Mouse (Mus musculus) myocyte (in vitro differentiated cells): ENCODE data around the gene Cd83.

Experiments used
- MYOD1 ChIP-seq, 3 experiments: IDR thresholded peaks; one replicate each; pipeline ENCODE4 v1.6.1; 2011; ENCODE audit warnings: control low read depth in 2 of 3, low read depth in 2 of 3, mild to moderate bottlenecking in 2 of 3, moderate library complexity in 1 of 3; ENCODE audit not compliant: insufficient read length in 2 of 3, control insufficient read depth in 1 of 3
- POLR2AphosphoS2 ChIP-seq: IDR thresholded peaks from one replicate; pipeline ENCODE4 v1.6.1; 2011; ENCODE audit warnings: low read depth, control low read depth; ENCODE audit not compliant: insufficient read length
- TCF12 ChIP-seq: IDR thresholded peaks from one replicate; pipeline ENCODE4 v1.6.1; 2011; ENCODE audit warnings: mild to moderate bottlenecking, control low read depth; ENCODE audit not compliant: poor library complexity, insufficient read depth, severe bottlenecking
- USF1 ChIP-seq: IDR thresholded peaks from one replicate; pipeline ENCODE4 v1.6.1; 2011; ENCODE audit warnings: low read depth, mild to moderate bottlenecking, control low read depth, moderate library complexity

GRCm38 (mm10) chr13:43804648-43805047 is 20.1 kb downstream of the Cd83 start:
- TF ChIP-seq POLR2AphosphoS2 = no peak
- no peak for TF ChIP-seq TCF12
- no peak for TF ChIP-seq USF1
- TF ChIP-seq MYOD1 (IDR thresholded peaks at IDR 0.05; ENCODE audit: control insufficient read depth in 1 of 3, insufficient read length in 2 of 3, low read depth in 2 of 3) = no peak
